Mouse (Mus musculus) small intestine, adult 2 months (tissue): ENCODE data around the gene Secisbp2.

ENCODE experiments used
- CTCF ChIP-seq: fragments of 200-500 bp; IDR thresholded peaks from 2 replicates; pipeline ENCODE4 v1.5.1; 2012; ENCODE audit warnings: low read depth, mild to moderate bottlenecking, control low read depth, inconsistent platforms, low read length, moderate library complexity, mixed read lengths; ENCODE audit not compliant: insufficient replicate concordance, insufficient read length; ENCODE audit errors: extremely low read depth
- POLR2A ChIP-seq: fragments of 200-500 bp; IDR thresholded peaks from 2 replicates; pipeline ENCODE4 v1.6.1; 2012; ENCODE audit warnings: low read depth, mild to moderate bottlenecking, control low read depth, inconsistent platforms, low read length, moderate library complexity

- no peak for TF ChIP-seq CTCF
- TF ChIP-seq POLR2A, result no peak
Measured at GRCm38 (mm10) chr13:51638958-51639357, 12.5 kb upstream of the Secisbp2 start.
